Mouse (Mus musculus) layer of hippocampus, adult 11-12 months (tissue): ENCODE results near the gene Olfr1111.
"Not testable (repeated sequence)": the region's sequence is repeated elsewhere in the genome, so short reads cannot be mapped to it uniquely, and the experiment has no call there.

Experiments
- DNase-seq: peaks from one replicate; pipeline ENCODE4 v3.0.0; 2022; ENCODE audit warnings: low spot score

The Olfr1111 gene

DNA sequence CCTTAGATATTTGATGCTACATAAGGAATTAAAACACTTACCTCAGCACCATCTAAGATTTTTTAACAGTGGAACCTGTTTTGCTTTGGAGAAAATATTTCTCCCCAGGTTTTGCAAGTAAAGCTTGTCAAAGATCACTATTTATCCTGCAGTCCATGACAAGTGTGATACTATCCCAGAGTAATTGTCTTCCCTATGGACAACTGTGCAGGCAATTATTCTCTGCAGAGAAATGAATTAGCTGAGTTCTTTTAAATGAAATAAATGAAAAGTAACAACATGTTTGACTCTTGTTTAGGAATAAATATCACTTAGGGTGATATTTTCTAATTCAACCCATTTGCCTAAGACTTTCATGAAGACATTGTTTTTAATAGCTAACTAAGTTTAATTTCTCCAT, at the start of gene Olfr1111:
Gene Olfr1111 (minus strand): TSS at position 101 of the 400 bp plus-strand sequence.
- no peak for DNase-seq

DNA sequence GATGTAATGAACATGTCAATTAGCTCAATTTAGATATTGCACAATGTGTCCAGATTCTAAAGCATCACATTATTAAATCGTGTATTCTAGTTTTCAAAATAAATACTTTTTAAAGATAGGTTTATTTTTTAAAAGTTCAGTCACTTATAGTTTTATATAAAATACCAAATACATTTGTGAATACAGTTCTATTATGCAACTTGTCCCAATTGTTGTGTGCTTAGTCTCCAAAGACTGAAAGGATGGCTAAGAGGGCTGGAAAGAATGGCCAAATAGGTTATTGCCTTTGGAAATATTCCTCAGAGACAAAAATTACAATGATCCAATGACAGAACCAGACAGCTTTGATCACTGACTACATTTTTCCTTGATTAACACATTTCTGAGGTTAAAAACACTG, 35.1 kb upstream of the Olfr1111 start, which contains the start of gene Olfr1112:
Gene Olfr1112 (plus strand): TSS at position 301 of the 400 bp plus-strand sequence.
- no peak for DNase-seq

- DNase-seq = not testable (repeated sequence)
These were observed 15.3 kb upstream of the Olfr1111 start for GRCm38 (mm10) chr2:87167731-87168130.

DNA sequence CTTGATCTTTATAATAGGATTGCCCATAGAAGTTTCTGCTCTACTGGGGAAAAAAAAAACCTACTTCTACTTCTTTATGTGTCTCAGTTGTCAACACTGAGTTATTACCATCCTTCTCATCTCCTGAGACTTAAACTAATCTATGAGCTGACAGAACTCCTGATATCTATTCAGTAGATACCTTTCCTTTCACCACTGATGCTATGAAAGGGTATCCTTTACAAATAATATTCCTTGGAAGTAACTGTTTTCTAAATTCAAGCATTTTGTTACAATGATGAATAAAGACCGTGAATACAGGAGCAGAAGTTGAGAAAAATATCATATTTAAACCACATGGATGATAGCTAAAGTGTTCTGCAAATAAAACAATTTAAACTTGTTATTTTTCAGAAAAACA, 12.2 kb downstream of the Olfr1111 start, which contains the start of gene Olfr1110:
Gene Olfr1110 (minus strand): TSS at position 101 of the 400 bp plus-strand sequence.
- DNase-seq = no peak

DNA sequence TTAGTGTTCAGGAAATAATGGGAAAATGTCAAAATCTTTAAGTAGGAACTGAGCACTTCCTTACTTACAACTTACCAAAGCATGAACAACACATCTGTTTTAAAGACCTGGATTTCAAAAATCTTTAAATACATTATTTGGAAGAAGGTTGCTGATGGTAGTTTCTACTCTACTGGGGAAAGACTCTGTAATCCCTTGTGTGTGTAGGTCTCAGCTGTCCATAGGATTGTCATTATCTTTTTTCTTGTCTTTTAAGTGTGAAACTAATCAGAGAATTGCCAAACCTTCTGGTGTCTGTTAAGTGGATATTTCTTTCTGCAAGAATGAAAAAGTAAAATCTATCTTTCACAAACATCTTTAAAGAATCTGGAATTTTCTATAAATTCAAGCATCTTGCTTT, 38.0 kb downstream of the Olfr1111 start, which contains the start of gene Olfr259:
Gene Olfr259 (minus strand): TSS at position 101 of the 400 bp plus-strand sequence.
- no peak for DNase-seq
